Mouse (Mus musculus) forebrain, embryonic 11.5 days (tissue): ENCODE measurements around the gene Gm20715. TPM values are rescaled to one million over a fixed set of nuclear protein-coding genes. Genes with fewer than 3 reads are reported as not detected.
"Not testable (repeated sequence)": the region's sequence is repeated elsewhere in the genome, so short reads cannot be mapped to it uniquely, and the experiment has no call there.

Source experiments
- ATAC-seq: fragments of 200-750 bp; cut with Nextera tagmentation; replicated peaks from 2 replicates; pipeline ENCODE4 v1.8.0; 2017; ENCODE audit warnings: moderate TSS enrichment; ENCODE audit not compliant: low FRiP score
- DNase-seq: peaks from one replicate; pipeline ENCODE4 v3.0.0-alpha.2; 2017; ENCODE audit warnings: low spot score
- H3K27ac ChIP-seq: fragments of 300-500 bp; sonication (generic); 2 replicates; pipeline ENCODE4 v1.5.1; 2014; ENCODE audit warnings: low read depth, low read length
- H3K27me3 ChIP-seq: fragments of 300-500 bp; sonication (generic); 2 replicates; pipeline ENCODE4 v1.6.1; 2014; ENCODE audit warnings: mild to moderate bottlenecking, low read length, mixed read lengths; ENCODE audit not compliant: control insufficient read depth, insufficient read depth
- H3K36me3 ChIP-seq: fragments of 300-500 bp; sonication (generic); 2 replicates; pipeline ENCODE4 v1.6.1; 2014; ENCODE audit warnings: mild to moderate bottlenecking, low read length, moderate library complexity, mixed read lengths; ENCODE audit not compliant: control insufficient read depth, insufficient read depth
- H3K4me1 ChIP-seq: fragments of 300-500 bp; sonication (generic); replicated peaks from 2 replicates; pipeline ENCODE4 v1.6.1; 2014; ENCODE audit warnings: low read length, mixed read lengths; ENCODE audit not compliant: control insufficient read depth, insufficient read depth
- H3K4me2 ChIP-seq: fragments of 300-500 bp; sonication (generic); 2 replicates; pipeline ENCODE4 v1.6.1; 2014; ENCODE audit warnings: low read depth, mild to moderate bottlenecking, low read length, moderate library complexity, mixed read lengths; ENCODE audit not compliant: severe bottlenecking
- H3K4me3 ChIP-seq: fragments of 300-500 bp; sonication (generic); 2 replicates; pipeline ENCODE4 v1.5.1; 2014; ENCODE audit warnings: low read depth, low read length
- H3K9ac ChIP-seq: fragments of 300-500 bp; sonication (generic); 2 replicates; pipeline ENCODE4 v1.6.1; 2014; ENCODE audit warnings: low read length
- H3K9me3 ChIP-seq: fragments of 300-500 bp; sonication (generic); 2 replicates; pipeline ENCODE4 v1.6.1; 2016; ENCODE audit warnings: low read length, mixed read lengths; ENCODE audit not compliant: control insufficient read depth
- WGBS: fragments of 180-500 bp; shearing (Covaris S2); extraction: QIAGEN DNeasy Blood & Tissue Kit; methylation state at CpG from one replicate; pipeline ENCODE4 v1.1.7; 2014; 5-methylcytosine and 5-hydroxymethylcytosine counted together
- polyA plus RNA-seq: library from polyadenylated mRNA; unstranded; fragments of >200 nt; fragmentation: Nextera tagmentation; extraction: Ambion mirVana; gene quantifications from 2 replicates; pipeline ENCODE4 v1.2.1, GENCODE M21; 2014

The Gm20715 gene
- polyA plus RNA-seq, 1 experiment from 2014 or later, result not detected

DNA sequence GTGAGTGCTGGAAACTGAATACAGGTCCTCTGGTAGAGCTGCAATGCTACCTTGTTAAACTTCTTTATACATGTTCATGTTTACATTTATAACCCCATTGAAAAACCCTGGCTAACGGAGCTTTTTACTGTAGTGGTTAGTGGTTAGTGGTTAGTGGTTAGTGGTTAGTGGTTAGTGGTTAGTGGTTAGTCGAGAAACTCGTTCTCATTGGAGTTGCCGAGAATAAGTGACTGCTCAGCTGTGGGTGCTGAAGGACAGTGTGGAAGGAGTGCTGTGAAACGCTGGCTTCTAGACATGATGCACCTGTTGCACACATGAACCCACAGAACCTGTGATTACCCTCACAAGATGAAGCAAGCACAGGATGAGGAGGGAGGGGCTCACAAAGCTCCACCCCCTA, 37.7 kb downstream of the Gm20715 start:
- Histone ChIP-seq H3K4me3 (no peak overlapping the region), H3K4me2 (no peak overlapping the region), H3K4me1 (no peaks in the 10 kb centered on the region), H3K27me3 (no peaks in the 10 kb centered on the region), H3K36me3 (no peaks in the 10 kb centered on the region), H3K27ac (no peak overlapping the region), H3K9me3 (no peaks in the 10 kb centered on the region; the same call in 1 of the 2 replicates), H3K9ac (no peak overlapping the region)
- DNase-seq (no peak), ATAC-seq (no peak)
- 88% methylated on average over 5 of the region's 5 CpGs for WGBS

DNA sequence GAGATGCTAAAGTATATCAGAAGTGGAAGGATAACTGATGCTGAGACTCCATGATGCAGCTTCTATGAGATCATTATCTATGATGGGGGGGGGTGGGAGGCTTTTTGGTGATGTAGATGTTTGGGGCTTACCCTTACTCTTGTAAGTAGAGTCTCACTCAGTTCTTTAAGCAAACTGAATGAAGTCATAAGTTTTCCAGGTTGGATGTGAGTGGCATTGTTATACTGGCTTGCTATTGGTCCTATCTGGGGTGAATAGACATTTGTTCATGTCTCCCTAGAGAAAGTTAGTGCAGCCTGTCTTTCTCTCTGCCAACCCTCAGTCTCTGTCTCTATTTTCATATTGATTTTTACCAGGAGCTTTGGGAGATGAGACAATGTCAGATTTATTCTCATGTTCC, 45.8 kb downstream of the Gm20715 start, which contains the start of gene Olfr1336:
Gene Olfr1336 (plus strand): TSS at position 301 of the 400 bp plus-strand sequence.
- ATAC-seq, result no peak
- Histone ChIP-seq H3K9me3 (no peaks in the 10 kb centered on the region; the same call in 1 of the 2 replicates), H3K27ac (no peak within 1 kb of the TSS), H3K36me3 (no peaks in the 10 kb centered on the region), H3K4me3 (no peak within 1 kb of the TSS), H3K4me2 (no peak within 1 kb of the TSS), H3K27me3 (no peaks in the 10 kb centered on the region), H3K4me1 (no peaks in the 10 kb centered on the region), H3K9ac (no peak within 1 kb of the TSS)
- DNase-seq, result no peak

DNA sequence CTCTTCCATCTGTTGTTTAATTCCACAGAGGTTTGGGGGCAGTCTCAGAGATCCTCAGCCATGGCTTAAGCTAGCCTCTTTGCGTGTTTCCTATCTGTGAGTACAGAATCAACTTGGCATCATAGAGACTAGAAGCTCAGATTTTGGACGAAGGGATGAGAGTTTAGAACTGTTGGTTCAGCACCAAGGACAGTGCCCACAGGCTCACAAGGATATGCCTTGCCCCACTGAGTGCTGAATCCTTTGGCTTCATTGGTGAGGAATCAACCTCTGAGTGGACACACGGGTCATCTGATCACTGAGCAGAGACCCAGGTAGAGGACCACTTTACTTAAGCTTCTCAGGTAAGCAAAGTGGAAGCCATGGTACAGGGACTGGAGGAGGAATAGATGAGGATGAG, 46.3 kb downstream of the Gm20715 start:
- Histone ChIP-seq H3K4me1 (no peaks in the 10 kb centered on the region), H3K9me3 (no peaks in the 10 kb centered on the region; the same call in 1 of the 2 replicates), H3K4me2 (no peak overlapping the region), H3K27ac (no peak overlapping the region), H3K27me3 (no peaks in the 10 kb centered on the region), H3K4me3 (no peak overlapping the region), H3K9ac (no peak overlapping the region), H3K36me3 (no peaks in the 10 kb centered on the region)
- DNase-seq (no peak), ATAC-seq (no peak)
- WGBS, result 53% methylated on average over 3 of the region's 3 CpGs

DNA sequence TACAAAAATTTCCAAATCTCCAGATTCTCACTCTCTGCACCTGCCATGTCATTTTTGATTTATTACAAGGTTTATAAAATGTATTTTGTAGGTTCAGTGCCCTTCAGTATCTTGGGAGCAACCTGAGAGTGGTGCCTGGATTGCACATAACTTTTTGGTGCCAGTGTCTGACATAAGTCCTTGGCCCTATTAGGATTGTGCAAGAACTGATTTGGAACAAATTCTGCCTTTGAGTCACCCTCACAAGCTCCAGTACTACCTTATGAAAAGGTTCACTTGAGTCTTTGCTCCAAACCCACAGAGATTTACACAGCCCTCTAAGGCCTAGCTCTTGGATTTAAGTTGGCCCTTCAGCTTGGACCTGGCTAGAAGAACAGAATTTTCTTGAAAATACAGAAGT, 56.9 kb downstream of the Gm20715 start, which contains the start of gene Olfr1346:
Gene Olfr1346 (plus strand): TSS at position 151 of the 400 bp plus-strand sequence.
- no peaks in the 10 kb centered on the region for H3K27me3 ChIP-seq
- no peaks in the 10 kb centered on the region for H3K4me1 ChIP-seq
- H3K9ac ChIP-seq, result no peak within 1 kb of the TSS
- DNase-seq (no peak), ATAC-seq (no peak)
- no peak within 1 kb of the TSS for H3K27ac ChIP-seq
- no peaks in the 10 kb centered on the region for H3K36me3 ChIP-seq
- H3K4me2 ChIP-seq, result no peak within 1 kb of the TSS
- H3K4me3 ChIP-seq, result no peak within 1 kb of the TSS
- no peaks in the 10 kb centered on the region for H3K9me3 ChIP-seq

DNA sequence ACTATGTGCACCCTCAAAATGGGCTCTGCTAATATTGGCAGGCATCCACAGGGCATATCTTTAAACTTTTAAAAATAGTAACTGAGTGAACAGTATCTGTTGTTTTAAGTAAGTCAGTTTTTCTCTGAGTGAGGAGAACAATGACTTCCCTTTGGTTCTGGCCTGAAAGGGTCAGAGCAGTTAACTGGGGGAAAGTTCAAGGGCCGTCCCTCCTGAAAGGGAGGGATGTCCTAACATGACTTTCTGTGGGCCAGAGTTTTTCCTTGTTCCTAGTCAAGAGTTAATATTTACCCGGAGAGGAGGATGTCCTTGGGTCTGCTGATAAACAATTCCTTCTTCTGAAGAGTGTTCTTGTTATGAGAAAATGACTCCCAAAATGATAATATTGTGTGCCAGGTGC, 67.6 kb downstream of the Gm20715 start:
- not testable (repeated sequence) for H3K9ac ChIP-seq, H3K4me1 ChIP-seq, DNase-seq, H3K36me3 ChIP-seq, H3K27me3 ChIP-seq, ATAC-seq, H3K27ac ChIP-seq, H3K4me2 ChIP-seq, H3K9me3 ChIP-seq, H3K4me3 ChIP-seq
- WGBS, result 78% methylated on average over 2 of the region's 2 CpGs

DNA sequence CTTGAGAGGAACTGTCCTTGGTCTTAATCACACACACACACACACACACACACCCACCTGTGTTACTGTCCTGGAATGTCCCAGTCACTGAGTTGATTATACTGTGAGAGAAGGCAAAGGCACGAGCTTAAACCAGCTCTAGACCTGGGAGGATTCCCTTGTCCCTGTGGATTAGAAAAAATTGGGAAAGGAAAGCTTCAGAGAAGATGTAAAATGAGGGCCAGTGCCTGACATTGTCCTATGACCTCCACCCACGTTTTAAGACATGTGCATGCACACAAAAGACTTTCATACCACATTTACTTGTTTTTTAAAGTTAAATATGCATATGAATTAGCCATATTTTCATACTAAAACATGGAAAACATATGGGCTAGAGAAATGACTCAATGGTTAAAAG, 76.8 kb downstream of the Gm20715 start, which contains the start of gene Olfr5:
Gene Olfr5 (minus strand): TSS at position 101 of the 400 bp plus-strand sequence.
- H3K9me3 ChIP-seq, result peaks cover 2% of the 10 kb centered on the region; the same call in 1 of the 2 replicates
- no peak within 1 kb of the TSS for H3K4me2 ChIP-seq
- no peak within 1 kb of the TSS for H3K9ac ChIP-seq
- 38% methylated on average over 2 of the region's 2 CpGs for WGBS
- ATAC-seq (no peak), DNase-seq (no peak)
- no peak within 1 kb of the TSS for H3K27ac ChIP-seq
- no peaks in the 10 kb centered on the region for H3K36me3 ChIP-seq
- no peaks in the 10 kb centered on the region for H3K27me3 ChIP-seq
- no peaks in the 10 kb centered on the region for H3K4me1 ChIP-seq
- H3K4me3 ChIP-seq, result no peak within 1 kb of the TSS

Other genes starting within 250 kb of the Gm20715 start
- 73.9 and 82.4 TPM in 2 replicates for gene Zfp444, start 238.1 kb upstream of the Gm20715 start, polyA plus RNA-seq
- gene Galp, start 213.2 kb upstream of the Gm20715 start, polyA plus RNA-seq, result not detected in 2 replicates
- not detected in 2 replicates for gene Zscan5b, start 188.0 kb upstream of the Gm20715 start, polyA plus RNA-seq
- gene Epp13, start 157.6 kb upstream of the Gm20715 start, polyA plus RNA-seq, result not detected in 2 replicates
- gene Zfp667, start 123.7 kb upstream of the Gm20715 start, polyA plus RNA-seq, result 10.7 and 10.9 TPM in 2 replicates
- gene Zfp583, start 79.0 kb upstream of the Gm20715 start, polyA plus RNA-seq, result 5.9 and 6.6 TPM in 2 replicates
- gene Gm3854, start 66.5 kb upstream of the Gm20715 start, polyA plus RNA-seq, result 3.9 and 4.1 TPM in 2 replicates
- 1.9 and 3.1 TPM in 2 replicates for gene Zfp78, start 47.0 kb upstream of the Gm20715 start, polyA plus RNA-seq
- 12.3 and 12.8 TPM in 2 replicates for gene Zfp28, start 27.0 kb upstream of the Gm20715 start, polyA plus RNA-seq
- gene Smim17, start 11.6 kb upstream of the Gm20715 start, polyA plus RNA-seq, result 0.55 and 0.99 TPM in 2 replicates
- gene Olfr1344, start 28.4 kb downstream of the Gm20715 start, polyA plus RNA-seq, result not detected in 2 replicates
- gene Olfr1336, start 45.9 kb downstream of the Gm20715 start, polyA plus RNA-seq, result not detected in 2 replicates
- gene Olfr1346, start 56.8 kb downstream of the Gm20715 start, polyA plus RNA-seq, result not detected in 2 replicates
- not detected in 2 replicates for gene Olfr5, start 76.7 kb downstream of the Gm20715 start, polyA plus RNA-seq
- gene Olfr1347, start 89.5 kb downstream of the Gm20715 start, polyA plus RNA-seq, result not detected in 2 replicates
- not detected in 2 replicates for gene Olfr1348, start 98.5 kb downstream of the Gm20715 start, polyA plus RNA-seq
- not detected in 2 replicates for gene Olfr1349, start 112.7 kb downstream of the Gm20715 start, polyA plus RNA-seq
- gene Olfr1350, start 154.6 kb downstream of the Gm20715 start, polyA plus RNA-seq, result not detected in 2 replicates